Mouse (Mus musculus): ENCODE measurements at regions not wholly inside any gene's neighbourhood (a gene's known extent, or its start where the extent isn't known, plus 50 kb on each side); places are given as distances from the start of the nearest gene placed in this dataset.
A peak's percentile ranks its signal among the peaks of the same experiment; 100 is the strongest.

- 45% methylated on average over 15 of the region's 15 CpGs for WGBS
- no peaks in the 10 kb centered on the region for H3K4me1 ChIP-seq (ENCODE audit: control insufficient read depth, insufficient read depth, low read length)
- no peak for TF ChIP-seq CTCF (IDR thresholded peaks at IDR 0.05; ENCODE audit: insufficient read depth, low read depth, low read length)
- TF ChIP-seq POLR2A (IDR thresholded peaks at IDR 0.05; ENCODE audit: insufficient read depth, low read depth, low read length): no peak
- H3K4me3 ChIP-seq (ENCODE audit: insufficient read depth, low read depth, low read length): 0 out of 2 replicates have a peak overlapping the region, but pooled peaks have one; percentile 18
- H3K27ac ChIP-seq (ENCODE audit: insufficient read depth, low read depth, low read length): no peak overlapping the region
These were observed 369.6 kb downstream of the Rergl start for GRCm38 (mm10) chr6:139132083-139132679.

GRCm38 (mm10) chr6:139108263-139108662 is 393.5 kb downstream of the Rergl start:
- H3K27ac ChIP-seq (ENCODE audit: insufficient read depth, low read depth, low read length): no peak overlapping the region
- WGBS: 74% methylated on average over 6 of the region's 6 CpGs
- no peak overlapping the region for H3K4me3 ChIP-seq (ENCODE audit: insufficient read depth, low read depth, low read length)
- TF ChIP-seq POLR2A (IDR thresholded peaks at IDR 0.05; ENCODE audit: insufficient read depth, low read depth, low read length): no peak
- TF ChIP-seq CTCF (IDR thresholded peaks at IDR 0.05; ENCODE audit: insufficient read depth, low read depth, low read length): no peak
- H3K4me1 ChIP-seq (ENCODE audit: control insufficient read depth, insufficient read depth, low read length): no peaks in the 10 kb centered on the region

DNA sequence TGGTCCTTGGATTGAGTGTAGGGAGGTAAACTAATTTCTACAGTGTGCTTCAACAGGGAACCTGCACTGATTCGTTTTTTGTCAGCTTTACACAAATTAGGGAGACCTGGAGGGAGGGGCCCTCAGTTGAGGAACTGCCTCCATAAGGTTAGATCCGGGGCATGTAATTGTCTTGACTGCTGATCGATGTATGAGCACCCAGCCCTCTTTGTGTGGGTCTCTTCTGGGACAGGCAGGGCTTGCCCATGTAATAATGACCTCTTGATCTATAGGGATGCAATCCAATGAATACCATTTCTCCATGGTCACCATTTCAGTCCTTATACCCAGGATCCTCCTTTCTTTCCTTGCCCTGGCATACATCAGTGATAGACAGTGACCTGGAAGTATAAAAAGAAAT is 398.4 kb downstream of the Rergl start:
- Histone ChIP-seq H3K27ac (ENCODE audit: insufficient read depth, low read depth, low read length) (no peak overlapping the region), H3K4me3 (ENCODE audit: insufficient read depth, low read depth, low read length) (no peak overlapping the region), H3K4me1 (ENCODE audit: control insufficient read depth, insufficient read depth, low read length) (no peaks in the 10 kb centered on the region)
- 64% methylated on average over 3 of the region's 3 CpGs for WGBS
- TF ChIP-seq CTCF (IDR thresholded peaks at IDR 0.05; ENCODE audit: insufficient read depth, low read depth, low read length) (no peak), POLR2A (IDR thresholded peaks at IDR 0.05; ENCODE audit: insufficient read depth, low read depth, low read length) (no peak)

DNA sequence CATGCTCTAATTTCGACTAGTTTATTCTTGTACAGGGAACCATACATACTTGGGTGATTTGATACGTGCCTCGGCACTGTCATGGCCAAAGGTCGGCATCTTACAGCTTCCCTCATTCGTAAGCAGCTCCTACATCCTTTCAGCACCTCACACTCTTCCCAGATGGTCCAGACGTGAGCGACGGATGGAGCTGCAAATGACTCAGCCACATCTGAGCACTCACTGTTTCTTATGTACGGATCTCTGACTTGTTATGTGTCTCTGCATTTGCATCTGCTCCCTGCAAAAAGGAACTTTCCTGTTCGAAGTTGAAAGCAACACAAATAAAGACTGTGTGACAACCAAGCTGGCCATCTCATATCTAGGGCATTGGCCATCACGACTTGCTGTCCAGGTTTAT is 402.5 kb downstream of the Rergl start:
- no peaks in the 10 kb centered on the region for H3K4me1 ChIP-seq (ENCODE audit: control insufficient read depth, insufficient read depth, low read length)
- H3K4me3 ChIP-seq (ENCODE audit: insufficient read depth, low read depth, low read length): no peak overlapping the region
- no peak overlapping the region for H3K27ac ChIP-seq (ENCODE audit: insufficient read depth, low read depth, low read length)
- 89% methylated on average over 11 of the region's 11 CpGs for WGBS
- no peak for TF ChIP-seq CTCF (IDR thresholded peaks at IDR 0.05; ENCODE audit: insufficient read depth, low read depth, low read length)
- no peak for TF ChIP-seq POLR2A (IDR thresholded peaks at IDR 0.05; ENCODE audit: insufficient read depth, low read depth, low read length)

DNA sequence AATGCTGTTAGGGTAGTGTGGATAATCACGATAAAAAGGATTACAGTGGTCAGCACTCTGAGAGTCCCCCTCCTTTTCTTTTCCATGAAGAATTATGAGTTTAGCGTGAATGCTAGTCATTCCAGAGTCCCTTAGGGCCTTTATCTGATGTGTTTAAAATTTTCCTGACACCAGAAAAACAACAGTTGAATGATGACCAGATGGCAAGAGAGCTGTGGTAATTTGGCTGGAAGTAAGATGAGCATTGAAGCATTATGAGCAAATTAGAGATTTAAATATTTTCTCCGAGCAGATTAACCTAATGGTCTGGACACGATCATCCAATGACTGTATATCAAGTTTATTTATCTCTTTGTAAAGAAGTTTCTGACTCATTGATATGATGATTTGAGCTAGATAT is 417.1 kb upstream of the Igbp1b start:
- H3K4me1 ChIP-seq (ENCODE audit: control insufficient read depth, insufficient read depth, low read length): no peaks in the 10 kb centered on the region
- H3K27ac ChIP-seq (ENCODE audit: insufficient read depth, low read depth, low read length): no peak overlapping the region
- no peak overlapping the region for H3K4me3 ChIP-seq (ENCODE audit: insufficient read depth, low read depth, low read length)
- no peak for TF ChIP-seq CTCF (IDR thresholded peaks at IDR 0.05; ENCODE audit: insufficient read depth, low read depth, low read length)
- TF ChIP-seq POLR2A (IDR thresholded peaks at IDR 0.05; ENCODE audit: insufficient read depth, low read depth, low read length): no peak
- WGBS: 72% methylated on average over 4 of the region's 4 CpGs

DNA sequence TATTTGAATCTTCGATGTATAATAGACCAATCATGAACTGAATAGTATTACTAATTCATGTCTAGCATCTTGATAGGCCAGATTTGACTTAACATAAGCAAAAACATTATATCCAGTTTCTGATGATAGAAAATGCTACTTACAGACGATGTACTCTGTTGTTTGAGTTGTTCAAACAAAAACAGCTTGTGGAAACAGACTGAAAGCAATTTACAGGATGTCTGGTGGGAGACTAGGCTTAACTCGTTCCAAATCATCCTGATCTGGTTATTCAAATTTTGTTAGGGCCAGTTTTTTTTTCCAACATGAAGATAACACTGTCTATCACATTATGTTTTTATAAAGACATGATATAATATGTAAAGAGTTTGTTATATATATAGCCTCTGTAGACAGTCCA is 369.4 kb upstream of the Igbp1b start:
- WGBS: 86% methylated on average over 3 of the region's 3 CpGs
- Histone ChIP-seq H3K27ac (ENCODE audit: insufficient read depth, low read depth, low read length) (no peak overlapping the region), H3K4me3 (ENCODE audit: insufficient read depth, low read depth, low read length) (no peak overlapping the region), H3K4me1 (ENCODE audit: control insufficient read depth, insufficient read depth, low read length) (no peaks in the 10 kb centered on the region)
- no peak for TF ChIP-seq POLR2A (IDR thresholded peaks at IDR 0.05; ENCODE audit: insufficient read depth, low read depth, low read length)
- TF ChIP-seq CTCF (IDR thresholded peaks at IDR 0.05; ENCODE audit: insufficient read depth, low read depth, low read length): no peak

DNA sequence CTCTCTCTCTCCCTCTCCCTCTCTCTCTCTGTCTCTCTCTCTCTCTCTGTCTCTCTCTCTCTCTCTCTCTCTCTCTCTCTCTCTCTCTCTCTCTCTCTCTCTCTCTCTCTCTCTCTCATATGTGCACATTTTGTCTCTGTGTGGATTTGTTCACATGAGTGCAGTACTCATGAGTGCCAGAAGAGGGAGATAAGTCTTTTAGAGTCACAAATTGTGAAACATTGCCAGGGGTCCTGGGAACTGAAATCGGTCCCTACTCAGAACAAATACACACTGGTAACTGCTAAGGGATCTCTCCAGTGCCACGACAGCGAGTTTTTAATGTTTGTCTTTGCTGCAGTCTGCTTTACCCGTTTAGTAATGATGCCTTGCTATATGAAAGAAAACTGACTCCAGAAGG is 356.2 kb upstream of the Igbp1b start:
- no peaks in the 10 kb centered on the region for H3K4me1 ChIP-seq (ENCODE audit: control insufficient read depth, insufficient read depth, low read length)
- no peak overlapping the region for H3K27ac ChIP-seq (ENCODE audit: insufficient read depth, low read depth, low read length)
- H3K4me3 ChIP-seq (ENCODE audit: insufficient read depth, low read depth, low read length): no peak overlapping the region
- 93% methylated on average over 4 of the region's 4 CpGs for WGBS
- TF ChIP-seq CTCF (IDR thresholded peaks at IDR 0.05; ENCODE audit: insufficient read depth, low read depth, low read length) (no peak), POLR2A (IDR thresholded peaks at IDR 0.05; ENCODE audit: insufficient read depth, low read depth, low read length) (no peak)

- Histone ChIP-seq H3K4me3 (ENCODE audit: insufficient read depth, low read depth, low read length) (no peak overlapping the region), H3K4me1 (ENCODE audit: control insufficient read depth, insufficient read depth, low read length) (no peaks in the 10 kb centered on the region), H3K27ac (ENCODE audit: insufficient read depth, low read depth, low read length) (no peak overlapping the region)
- TF ChIP-seq POLR2A (IDR thresholded peaks at IDR 0.05; ENCODE audit: insufficient read depth, low read depth, low read length): no peak
- WGBS: 82% methylated on average over 4 of the region's 4 CpGs
These were observed 352.2 kb upstream of the Igbp1b start for GRCm38 (mm10) chr6:139010501-139010900.

All from olfactory bulb, adult 2 months (tissue).